Mouse (Mus musculus) left cerebral cortex, postnatal 4 days (tissue): ENCODE results near the gene Hoxa6. TPM values are rescaled to one million over a fixed set of nuclear protein-coding genes. Genes with fewer than 3 reads are reported as not detected.

Experiments
- DNase-seq: peaks from one replicate; pipeline ENCODE4 v3.0.0-alpha.2; 2022
- intact Hi-C: fragments of 180-260 bp; cut with DNase I; formaldehyde crosslinking; loops from one replicate; pipeline ENCODE4 v1.15.1; 2025
- microRNA-seq: library from miRNA; unstranded; fragments of <30 nt; microRNA quantifications from one replicate; pipeline ENCODE4 v1.2.0, GENCODE M21; 2022
- total RNA-seq, 2 experiments: library from RNA; stranded (reverse); gene quantifications; 2 replicates each; pipeline ENCODE4 v1.2.3; 2021

The Hoxa6 gene
- total RNA-seq, 2 experiments from 2014 or later = not detected

DNA sequence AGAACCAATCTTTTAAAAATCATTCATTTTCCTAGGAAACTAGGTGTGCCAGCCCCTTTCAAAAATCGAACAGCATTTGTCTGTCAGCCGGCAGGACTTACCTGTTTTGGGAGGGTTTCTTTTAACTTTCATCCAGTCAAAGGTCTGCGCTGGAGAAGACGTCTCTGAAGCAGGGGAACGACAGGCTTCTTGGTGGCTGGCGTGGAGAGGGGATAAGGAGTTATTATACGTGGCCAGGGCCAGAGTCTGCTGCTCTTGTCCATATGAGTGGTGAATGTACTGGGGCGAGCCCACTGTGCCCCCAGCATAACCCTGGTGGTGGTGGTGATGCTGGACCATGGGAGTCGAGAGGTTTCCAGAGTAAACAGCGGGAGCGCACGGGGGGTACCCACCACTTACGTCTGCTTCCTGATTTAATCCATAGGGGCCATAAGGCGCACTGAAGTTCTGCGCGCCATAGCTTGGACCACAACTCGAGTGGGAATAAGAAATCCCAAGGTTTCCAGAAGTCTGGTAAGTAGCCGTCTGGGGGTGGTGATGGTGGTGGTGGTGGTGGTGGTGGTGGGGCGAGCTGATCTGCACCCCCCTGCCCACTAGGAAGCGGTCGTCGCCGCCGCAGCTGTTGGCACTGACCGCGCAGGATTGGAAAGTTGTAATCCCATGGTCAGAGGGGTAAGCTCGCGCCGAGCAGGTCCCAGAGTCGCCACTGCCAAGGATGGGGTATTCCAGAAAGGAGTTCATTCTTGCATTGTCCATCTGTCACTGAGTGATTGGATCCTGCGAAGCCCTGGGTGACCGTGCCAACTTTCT is 50.9 kb downstream of the Hoxa6 start:
- no peak for DNase-seq
- intact Hi-C loops = loop anchor here (5.0 kb wide), 1 partner anchor 150 kb away; no protein-coding TSS in a partner anchor

DNA sequence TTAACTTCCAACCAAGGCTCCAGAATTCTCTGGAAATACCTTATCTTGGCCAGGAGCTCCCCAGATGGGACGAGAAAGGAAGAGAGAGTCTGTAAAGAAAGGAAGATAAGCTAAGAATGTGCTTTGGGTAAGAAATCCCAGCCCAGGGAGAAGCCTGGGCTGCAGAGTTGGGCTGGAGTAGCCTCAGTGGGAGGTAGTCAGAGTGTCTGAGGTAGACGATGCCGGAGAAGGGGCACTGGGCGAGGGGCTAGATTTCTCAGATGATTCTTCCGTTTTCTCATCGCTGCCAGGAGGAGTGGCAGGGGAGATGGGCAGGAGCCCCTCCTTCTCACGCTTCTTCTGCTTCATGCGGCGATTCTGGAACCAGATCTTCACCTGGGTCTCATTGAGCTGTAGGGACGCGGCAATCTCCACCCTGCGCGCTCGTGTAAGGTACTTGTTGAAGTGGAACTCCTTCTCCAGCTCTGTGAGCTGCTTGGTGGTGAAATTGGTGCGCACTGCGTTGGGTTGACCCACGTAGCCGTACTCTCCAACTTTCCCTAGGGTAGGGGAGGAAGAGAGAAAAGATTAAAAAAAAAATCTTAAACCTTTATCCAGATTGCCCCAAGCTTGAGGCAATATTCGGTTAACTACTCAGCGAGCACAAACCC is 51.8 kb downstream of the Hoxa6 start:
- DNase-seq = no peak
- intact Hi-C loops = loop anchor here (5.0 kb wide), 1 partner anchor 149 kb away; no protein-coding TSS in a partner anchor

Small RNAs within 50 kb of the gene (microRNA-seq; reads per million reads assigned to microRNA genes)
- not detected for gene Mir196b

Other genes with a start within 250 kb of the Hoxa6 start
- 1 to 10 TPM; 4.5 to 4.9 TPM for gene Skap2, start 196.2 kb downstream of the Hoxa6 start, total RNA-seq
- gene Hoxa1, start 50.4 kb downstream of the Hoxa6 start, total RNA-seq = not detected
- not detected for gene Hoxa2, start 43.9 kb downstream of the Hoxa6 start, total RNA-seq
- gene 5730596B20Rik, start 31.2 kb downstream of the Hoxa6 start, total RNA-seq = not detected
- not detected for gene Hoxa4, start 17.0 kb downstream of the Hoxa6 start, total RNA-seq
- not detected for gene Hoxa5, start 4.1 kb downstream of the Hoxa6 start, total RNA-seq
- not detected for gene Hoxa3, start 4.6 kb upstream of the Hoxa6 start, total RNA-seq
- not detected for gene Gm28308, start 4.6 kb upstream of the Hoxa6 start, total RNA-seq
- not detected for gene Hoxa7, start 13.1 kb upstream of the Hoxa6 start, total RNA-seq
- gene Hoxa9, start 22.4 kb upstream of the Hoxa6 start, total RNA-seq = not detected
- not detected for gene Hoxa10, start 32.1 kb upstream of the Hoxa6 start, total RNA-seq
- gene Hoxa11, start 37.1 kb upstream of the Hoxa6 start, total RNA-seq = not detected
- not detected for gene Hoxa13, start 52.2 kb upstream of the Hoxa6 start, total RNA-seq
- gene Evx1, start 104.8 kb upstream of the Hoxa6 start, total RNA-seq = not detected